Mouse (Mus musculus) neural tube, embryonic 15.5 days (tissue): ENCODE measurements around the gene Mad1l1. TPM values are rescaled to one million over a fixed set of nuclear protein-coding genes. Genes with fewer than 3 reads are reported as not detected.

Source experiments
- ATAC-seq: fragments of 200-750 bp; cut with Nextera tagmentation; 2 replicates; pipeline ENCODE4 v1.8.0; 2017; ENCODE audit warnings: mild to moderate bottlenecking, moderate TSS enrichment, moderate library complexity; ENCODE audit not compliant: low FRiP score
- H3K27ac ChIP-seq: fragments of 300-500 bp; sonication (generic); replicated peaks from 2 replicates; pipeline ENCODE4 v1.5.1; 2015; ENCODE audit warnings: mild to moderate bottlenecking, inconsistent platforms
- H3K27me3 ChIP-seq: fragments of 300-500 bp; sonication (generic); replicated peaks from 2 replicates; pipeline ENCODE4 v1.6.1; 2015; ENCODE audit warnings: inconsistent platforms
- H3K36me3 ChIP-seq: fragments of 300-500 bp; sonication (generic); 2 replicates; pipeline ENCODE4 v1.6.1; 2015; ENCODE audit warnings: inconsistent platforms
- H3K4me1 ChIP-seq: fragments of 300-500 bp; sonication (generic); 2 replicates; pipeline ENCODE4 v1.6.1; 2015; ENCODE audit warnings: inconsistent platforms
- H3K4me2 ChIP-seq: fragments of 300-500 bp; sonication (generic); 2 replicates; pipeline ENCODE4 v1.6.1; 2015; ENCODE audit warnings: inconsistent platforms, mild to moderate bottlenecking, moderate library complexity
- H3K4me3 ChIP-seq: fragments of 300-500 bp; sonication (generic); replicated peaks from 2 replicates; pipeline ENCODE4 v1.5.1; 2015; ENCODE audit warnings: mild to moderate bottlenecking, inconsistent platforms
- H3K9ac ChIP-seq: fragments of 300-500 bp; sonication (generic); replicated peaks from 2 replicates; pipeline ENCODE4 v1.6.1; 2015; ENCODE audit warnings: mild to moderate bottlenecking, inconsistent platforms
- H3K9me3 ChIP-seq: fragments of 300-500 bp; sonication (generic); replicated peaks from 2 replicates; pipeline ENCODE4 v1.6.1; 2016; ENCODE audit warnings: inconsistent platforms
- WGBS: fragments of 180-500 bp; shearing (Covaris S2); methylation state at CpG from one replicate; pipeline ENCODE4 v1.1.7; 2015; ENCODE audit warnings: mixed read lengths; 5-methylcytosine and 5-hydroxymethylcytosine counted together
- polyA plus RNA-seq: library from polyadenylated mRNA; unstranded; fragments of >200 nt; fragmentation: Nextera tagmentation; extraction: Ambion mirVana; gene quantifications from 2 replicates; pipeline ENCODE4 v1.2.1, GENCODE M21; 2015

Mad1l1 gene
- polyA plus RNA-seq, 1 experiment from 2014 or later, result 29.6 TPM

DNA sequence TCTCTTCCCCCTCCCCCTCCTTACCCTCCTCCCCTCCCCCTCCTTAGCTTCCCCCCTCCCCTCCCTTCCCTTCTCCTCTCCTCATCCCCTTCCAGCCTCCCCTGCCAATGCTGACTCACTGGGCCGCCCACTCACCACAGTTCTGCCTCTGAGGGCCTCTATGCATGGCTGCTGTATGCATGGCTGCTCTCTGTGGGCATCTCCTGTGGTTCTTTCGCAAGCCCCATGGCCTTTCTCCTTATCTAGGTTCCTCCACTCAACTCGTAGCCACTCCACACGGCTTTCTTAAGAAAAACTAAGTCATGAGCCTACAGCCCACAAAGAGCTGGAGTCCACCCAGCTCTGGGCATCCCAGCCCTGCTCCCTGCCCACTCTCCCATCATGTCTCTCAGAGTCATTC lies 172.1 kb downstream of the Mad1l1 start:
- Histone ChIP-seq H3K4me2 (no peak overlapping the region), H3K9me3 (no peaks in the 10 kb centered on the region), H3K36me3 (no peaks in the 10 kb centered on the region), H3K4me1 (peaks cover 30% of the 10 kb centered on the region), H3K4me3 (no peak overlapping the region), H3K27ac (no peak overlapping the region), H3K27me3 (no peaks in the 10 kb centered on the region), H3K9ac (no peak overlapping the region)
- 93% methylated on average over 4 of the region's 4 CpGs for WGBS
- no peak for ATAC-seq

DNA sequence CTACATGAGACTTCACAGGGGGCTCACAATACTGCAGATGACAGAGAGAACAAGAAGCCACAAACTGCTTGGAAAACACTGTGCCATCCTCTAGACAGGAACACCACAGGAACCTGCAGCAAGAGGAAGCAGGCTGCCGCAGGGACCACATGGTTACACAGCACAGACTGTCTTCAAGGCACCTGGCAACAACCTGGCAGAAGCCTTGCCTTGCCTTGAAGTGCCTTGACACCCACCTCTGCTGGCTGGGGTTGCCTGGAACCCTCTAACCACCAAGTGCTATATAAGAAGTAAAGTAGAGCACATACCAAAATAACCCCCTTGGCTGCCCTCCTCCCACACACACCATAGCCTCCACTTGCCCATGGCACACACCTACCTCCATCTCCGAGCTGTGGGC lies 177.8 kb downstream of the Mad1l1 start:
- H3K4me1 ChIP-seq, result peaks cover 15% of the 10 kb centered on the region
- H3K9ac ChIP-seq, result no peak overlapping the region
- no peaks in the 10 kb centered on the region for H3K9me3 ChIP-seq
- H3K27me3 ChIP-seq, result no peaks in the 10 kb centered on the region
- H3K4me2 ChIP-seq, result no peak overlapping the region
- no peak for ATAC-seq
- no peaks in the 10 kb centered on the region for H3K36me3 ChIP-seq
- H3K27ac ChIP-seq, result no peak overlapping the region
- 91% methylated on average over 2 of the region's 2 CpGs for WGBS
- no peak overlapping the region for H3K4me3 ChIP-seq

DNA sequence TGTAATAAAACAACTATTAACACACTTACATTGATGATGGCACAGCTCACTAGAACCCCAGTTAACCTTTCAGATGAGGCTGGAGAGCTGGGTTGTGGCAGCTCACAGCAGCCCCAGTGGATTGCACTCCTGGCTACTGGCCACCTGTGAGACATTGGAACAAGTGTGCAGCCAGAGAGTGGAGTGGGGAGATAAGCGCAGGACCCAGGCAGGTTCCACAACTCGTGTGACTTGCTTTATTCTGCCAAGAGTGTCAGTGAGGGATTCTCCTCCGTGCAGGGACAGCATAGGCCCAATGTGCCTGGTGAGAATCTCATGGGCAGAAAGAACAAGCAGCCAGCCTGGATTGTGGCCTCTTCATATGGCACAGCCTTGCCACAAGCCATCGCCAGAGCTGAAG lies 180.0 kb downstream of the Mad1l1 start:
- Histone ChIP-seq H3K36me3 (no peaks in the 10 kb centered on the region), H3K9me3 (no peaks in the 10 kb centered on the region), H3K4me3 (no peak overlapping the region), H3K9ac (no peak overlapping the region), H3K4me2 (no peak overlapping the region), H3K27ac (no peak overlapping the region), H3K4me1 (peaks cover 22% of the 10 kb centered on the region), H3K27me3 (no peaks in the 10 kb centered on the region)
- 82% methylated on average over 4 of the region's 4 CpGs for WGBS
- no peak for ATAC-seq

DNA sequence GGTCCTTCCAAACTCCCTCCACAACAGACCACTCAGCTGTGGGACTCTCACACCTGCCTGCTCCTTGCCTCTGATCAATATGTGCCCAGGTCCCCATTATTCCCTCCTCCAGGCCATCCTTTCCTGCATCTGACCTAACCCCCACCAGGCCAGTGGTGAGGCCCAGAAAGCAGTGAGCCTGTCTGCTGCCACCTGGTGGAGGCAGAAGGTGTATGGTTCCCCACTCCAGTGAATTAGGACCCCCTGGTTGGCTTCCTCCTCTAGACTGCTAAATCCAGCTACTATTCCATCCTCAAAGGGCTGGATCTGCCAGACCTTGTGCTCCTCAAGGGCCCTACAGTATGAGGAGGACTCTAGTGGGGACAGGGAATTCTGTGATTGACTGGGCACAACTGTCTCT lies 181.1 kb downstream of the Mad1l1 start:
- Histone ChIP-seq H3K36me3 (no peaks in the 10 kb centered on the region), H3K9ac (no peak overlapping the region), H3K27ac (no peak overlapping the region), H3K4me1 (peaks cover 31% of the 10 kb centered on the region), H3K4me2 (no peak overlapping the region), H3K9me3 (no peaks in the 10 kb centered on the region), H3K4me3 (no peak overlapping the region), H3K27me3 (no peaks in the 10 kb centered on the region)
- no peak for ATAC-seq

DNA sequence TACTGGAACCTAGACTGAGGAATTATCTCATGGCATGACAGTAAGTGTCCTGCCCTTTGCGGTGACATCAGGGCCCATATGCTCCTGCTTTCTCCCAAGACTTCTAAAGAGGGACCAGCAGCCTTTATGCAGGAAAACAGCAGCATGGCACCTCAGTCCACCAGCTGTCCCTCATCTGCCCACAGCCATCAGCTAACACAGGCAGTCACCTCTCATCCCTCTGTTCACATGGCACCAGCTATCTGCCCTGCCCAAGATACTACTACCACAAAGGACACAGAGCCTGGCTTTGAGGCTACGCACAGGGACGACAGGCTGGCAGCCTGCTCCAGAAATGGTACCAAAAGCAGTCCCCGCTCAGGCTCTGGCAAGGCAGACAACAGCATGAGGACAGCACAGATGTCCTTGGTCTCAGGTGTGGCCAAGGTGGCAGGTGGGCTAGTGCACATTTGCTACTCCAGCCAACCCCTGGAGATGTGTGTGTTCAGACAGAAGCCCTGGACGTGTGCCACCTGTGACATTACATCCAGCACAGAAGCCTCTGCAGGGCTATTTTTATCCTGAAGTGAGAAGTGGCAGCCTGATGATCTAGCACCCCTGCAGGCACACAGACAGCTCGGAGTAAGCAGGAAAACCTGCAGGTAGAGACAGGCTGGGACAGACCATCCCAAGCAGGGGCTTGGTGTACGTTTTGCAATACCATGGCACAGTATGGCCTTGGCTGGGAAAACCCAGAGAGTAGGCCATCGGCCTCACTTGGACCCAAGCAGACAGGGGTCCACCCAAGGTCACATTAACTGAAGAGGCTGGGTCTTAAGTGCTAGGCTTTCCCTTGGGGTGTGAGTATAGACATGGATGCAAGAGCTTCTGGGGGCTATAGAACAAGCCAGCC lies 185.4 kb downstream of the Mad1l1 start:
- peak overlapping the region; percentile 65 for H3K27ac ChIP-seq
- ATAC-seq, result no peak

DNA sequence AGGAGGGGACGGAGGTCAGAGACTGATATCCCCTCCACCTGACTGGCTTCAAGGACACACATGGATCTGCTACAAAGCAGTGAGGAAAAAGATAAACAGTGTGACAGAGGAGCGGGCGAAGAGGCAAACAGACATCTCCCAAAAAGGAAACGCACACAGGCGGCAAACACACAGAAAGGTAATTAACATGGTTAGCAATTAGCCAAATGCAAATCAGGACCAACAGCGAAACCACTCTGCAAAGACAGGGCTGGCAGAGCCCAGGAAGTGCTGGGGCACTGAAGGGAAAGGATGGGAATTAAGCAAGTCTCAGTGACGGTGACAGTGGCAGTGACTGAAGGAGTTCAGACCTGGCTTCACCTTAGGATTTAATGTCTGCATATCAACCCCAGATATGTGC lies 187.3 kb downstream of the Mad1l1 start:
- Histone ChIP-seq H3K27me3 (no peaks in the 10 kb centered on the region), H3K36me3 (no peaks in the 10 kb centered on the region), H3K9ac (no peak overlapping the region), H3K9me3 (no peaks in the 10 kb centered on the region), H3K4me3 (no peak overlapping the region), H3K27ac (0 out of 2 replicates have a peak overlapping the region, but pooled peaks have one; percentile 28), H3K4me1 (peaks cover 49% of the 10 kb centered on the region), H3K4me2 (no peak overlapping the region)
- WGBS, result 56% methylated on average over 7 of the region's 7 CpGs
- ATAC-seq, result no peak

More for the DNA sequence above, 185.4 kb downstream of the Mad1l1 start:
- H3K4me3 ChIP-seq, result no peak overlapping the region
- H3K27me3 ChIP-seq, result no peaks in the 10 kb centered on the region
- H3K4me1 ChIP-seq, result peaks cover 45% of the 10 kb centered on the region
- no peak overlapping the region for H3K4me2 ChIP-seq
- H3K9me3 ChIP-seq, result no peaks in the 10 kb centered on the region
- H3K9ac ChIP-seq, result no peak overlapping the region
- WGBS, result 71% methylated on average over 8 of the region's 8 CpGs
- H3K36me3 ChIP-seq, result no peaks in the 10 kb centered on the region

DNA sequence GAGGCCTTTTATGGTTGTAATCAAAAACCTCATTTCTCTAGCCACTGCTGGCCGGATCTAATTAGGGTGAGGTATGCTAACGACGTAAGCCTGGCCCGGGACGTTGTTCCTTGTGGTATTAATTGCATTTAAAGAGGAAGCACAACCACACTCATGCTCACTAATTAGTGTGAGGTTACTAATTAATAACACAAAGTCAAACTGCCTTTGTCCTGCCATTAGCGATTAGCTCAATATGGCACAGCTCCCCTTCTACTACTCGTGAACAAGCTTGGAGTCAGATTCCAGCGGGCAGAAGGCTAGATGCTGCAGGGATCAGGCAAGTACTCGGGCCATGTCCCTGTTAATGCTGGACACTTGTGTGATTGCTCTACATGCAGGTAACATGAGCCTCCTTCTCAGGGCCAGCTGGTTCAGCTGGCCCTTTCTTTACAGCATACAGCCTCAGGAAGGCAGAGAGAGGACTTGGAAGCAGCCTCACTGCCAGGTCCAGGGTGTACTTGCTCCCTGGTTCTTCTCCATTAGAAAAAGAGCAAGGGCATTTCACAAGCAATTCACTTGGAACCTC lies 192.9 kb downstream of the Mad1l1 start:
- peak; percentile 40 for ATAC-seq
- H3K4me2 ChIP-seq, result no peak overlapping the region
- H3K4me1 ChIP-seq, result peaks cover 36% of the 10 kb centered on the region
- WGBS, result 34% methylated on average over 9 of the region's 9 CpGs
- peak overlapping the region; percentile 73 for H3K27ac ChIP-seq
- H3K36me3 ChIP-seq, result no peaks in the 10 kb centered on the region
- H3K9ac ChIP-seq, result no peak overlapping the region
- no peak overlapping the region for H3K4me3 ChIP-seq
- no peaks in the 10 kb centered on the region for H3K27me3 ChIP-seq
- no peaks in the 10 kb centered on the region for H3K9me3 ChIP-seq

DNA sequence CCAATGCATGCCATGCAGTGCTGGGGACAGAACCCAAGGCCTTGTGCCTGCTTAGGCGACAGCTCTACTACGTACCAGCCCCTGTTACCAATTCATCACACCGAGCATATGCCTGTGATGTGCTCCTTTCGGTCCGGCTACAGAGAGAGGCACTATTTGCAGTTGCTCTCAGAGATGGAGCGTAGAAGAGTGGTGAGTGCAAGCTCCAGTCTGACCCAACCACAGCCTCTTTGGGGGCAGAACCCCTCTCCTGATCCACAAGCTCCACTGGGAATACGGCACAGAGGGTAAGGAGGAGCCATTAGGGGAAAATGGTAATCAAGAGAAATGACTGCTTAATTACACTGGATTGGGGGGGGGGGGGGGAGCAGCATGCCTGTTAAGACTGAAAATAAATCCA lies 193.4 kb downstream of the Mad1l1 start:
- Histone ChIP-seq H3K4me1 (peaks cover 39% of the 10 kb centered on the region), H3K36me3 (no peaks in the 10 kb centered on the region), H3K4me3 (no peak overlapping the region), H3K4me2 (no peak overlapping the region), H3K27ac (peak overlapping the region; percentile 73), H3K27me3 (no peaks in the 10 kb centered on the region), H3K9ac (no peak overlapping the region), H3K9me3 (no peaks in the 10 kb centered on the region)
- 43% methylated on average over 7 of the region's 7 CpGs for WGBS
- 0 out of 2 replicates have a peak, but pooled peaks have one; percentile 21 for ATAC-seq

DNA sequence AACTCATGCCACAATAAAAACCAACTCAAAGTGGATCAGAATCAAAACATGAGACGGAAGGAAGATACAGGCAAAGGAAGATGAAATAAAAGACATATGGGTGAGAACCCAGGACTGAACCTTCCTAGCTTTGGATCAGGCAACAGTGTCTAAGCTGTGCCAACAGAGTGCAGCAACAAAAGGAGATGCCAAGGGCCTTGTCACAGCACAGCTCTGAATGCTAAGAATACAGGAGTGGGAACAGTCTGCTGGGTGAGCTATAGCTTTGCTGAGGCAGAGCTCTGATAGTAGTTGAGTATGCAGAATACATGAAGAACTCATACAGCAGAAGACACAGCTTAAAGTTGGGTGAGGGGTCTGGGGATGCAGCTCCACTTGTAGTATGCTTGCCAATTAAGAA lies 196.7 kb downstream of the Mad1l1 start:
- 100% methylated on average over 1 of the region's 1 CpGs for WGBS
- H3K9ac ChIP-seq, result no peak overlapping the region
- no peaks in the 10 kb centered on the region for H3K36me3 ChIP-seq
- H3K27me3 ChIP-seq, result no peaks in the 10 kb centered on the region
- no peak overlapping the region for H3K4me2 ChIP-seq
- no peak for ATAC-seq
- peaks cover 44% of the 10 kb centered on the region for H3K4me1 ChIP-seq
- no peak overlapping the region for H3K4me3 ChIP-seq
- H3K9me3 ChIP-seq, result no peaks in the 10 kb centered on the region
- no peak overlapping the region for H3K27ac ChIP-seq

DNA sequence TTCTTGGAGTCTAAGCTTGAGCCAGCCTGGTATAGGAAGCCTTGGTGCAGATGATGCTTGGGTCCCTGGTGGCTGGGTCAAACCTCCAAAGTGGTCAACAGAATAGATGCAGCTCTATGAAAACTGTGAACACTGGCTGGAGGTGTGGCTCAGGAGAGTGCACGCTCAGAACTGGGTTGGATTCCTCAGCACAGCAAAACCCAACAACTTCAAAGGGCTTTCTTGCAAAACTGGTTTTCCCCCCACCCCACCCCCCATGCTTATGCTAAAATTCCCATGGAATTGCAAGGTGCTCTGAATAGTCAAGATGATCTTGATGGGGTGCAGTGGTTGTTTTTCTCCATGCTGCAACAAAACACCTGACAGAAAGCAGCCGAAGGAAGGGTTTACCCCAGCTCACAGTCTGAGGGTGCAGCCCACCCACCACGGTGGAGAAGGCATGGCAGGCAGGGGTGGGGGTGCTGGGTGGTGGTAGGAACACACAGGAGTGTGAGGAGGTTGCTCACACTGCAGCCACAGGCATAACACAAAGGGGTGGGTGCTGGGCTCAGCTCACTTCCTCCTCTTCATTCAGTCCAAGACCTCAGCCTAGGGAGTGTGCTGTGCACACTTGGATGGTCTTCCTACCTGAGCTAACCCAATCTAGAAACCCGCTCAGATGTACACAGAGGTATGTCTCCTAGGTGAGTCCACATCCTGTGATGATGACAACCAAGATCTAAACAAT lies 197.5 kb downstream of the Mad1l1 start:
- ATAC-seq, result no peak
- WGBS, result 66% methylated on average over 4 of the region's 4 CpGs

DNA sequence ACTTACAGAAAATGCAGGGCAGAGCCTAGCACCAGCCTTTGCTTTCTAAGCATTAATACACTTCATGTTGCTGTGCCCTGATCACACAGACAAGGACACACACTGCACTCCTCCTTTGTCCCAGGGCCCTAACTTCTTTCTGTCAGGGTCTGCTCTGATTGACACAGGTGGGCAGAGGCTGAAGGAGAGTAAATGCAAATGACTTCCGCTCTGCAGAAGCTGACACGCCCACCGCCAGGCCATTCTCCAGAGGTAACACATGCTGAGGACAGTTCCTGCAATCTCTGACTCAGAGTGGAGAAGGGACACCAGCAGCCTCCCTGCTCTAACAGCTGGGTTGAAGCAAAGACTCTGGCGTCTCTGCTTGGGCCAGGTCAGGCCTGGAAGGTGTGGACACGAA lies 198.2 kb downstream of the Mad1l1 start:
- Histone ChIP-seq H3K36me3 (no peaks in the 10 kb centered on the region), H3K4me2 (no peak overlapping the region), H3K4me3 (no peak overlapping the region), H3K9me3 (no peaks in the 10 kb centered on the region), H3K27me3 (no peaks in the 10 kb centered on the region), H3K27ac (no peak overlapping the region), H3K4me1 (peaks cover 36% of the 10 kb centered on the region), H3K9ac (no peak overlapping the region)
- WGBS, result 38% methylated on average over 5 of the region's 5 CpGs
- no peak for ATAC-seq

More for the DNA sequence above, 197.5 kb downstream of the Mad1l1 start:
- H3K4me3 ChIP-seq, result no peak overlapping the region
- no peaks in the 10 kb centered on the region for H3K27me3 ChIP-seq
- peaks cover 36% of the 10 kb centered on the region for H3K4me1 ChIP-seq
- no peaks in the 10 kb centered on the region for H3K36me3 ChIP-seq
- no peak overlapping the region for H3K27ac ChIP-seq
- no peak overlapping the region for H3K9ac ChIP-seq
- H3K9me3 ChIP-seq, result no peaks in the 10 kb centered on the region
- no peak overlapping the region for H3K4me2 ChIP-seq
